Mouse (Mus musculus) limb, embryonic 11.5 days (tissue): Measurements from ENCODE around the gene Cks1b. TPM values are rescaled to one million over a fixed set of nuclear protein-coding genes. Genes with fewer than 3 reads are reported as not detected.

Experiments
- ATAC-seq: fragments of 200-750 bp; cut with Nextera tagmentation; 2 replicates; pipeline ENCODE4 v1.8.0; 2017; ENCODE audit warnings: low read depth; ENCODE audit not compliant: insufficient number of reproducible peaks, low FRiP score, low TSS enrichment
- DNase-seq: peaks from one replicate; pipeline ENCODE4 v3.0.0-alpha.2; 2015; ENCODE audit warnings: low spot score
- H3K27ac ChIP-seq: fragments of 300-500 bp; sonication (generic); replicated peaks from 2 replicates; pipeline ENCODE4 v1.5.1; 2014; ENCODE audit warnings: low read depth, mild to moderate bottlenecking, low read length
- H3K27me3 ChIP-seq: fragments of 300-500 bp; sonication (generic); 2 replicates; pipeline ENCODE4 v1.6.1; 2014; ENCODE audit warnings: mild to moderate bottlenecking, low read length, mixed read lengths; ENCODE audit not compliant: control insufficient read depth, insufficient read depth
- H3K36me3 ChIP-seq: fragments of 300-500 bp; sonication (generic); 2 replicates; pipeline ENCODE4 v1.6.1; 2014; ENCODE audit warnings: mild to moderate bottlenecking, low read length, moderate library complexity, mixed read lengths; ENCODE audit not compliant: control insufficient read depth, insufficient read depth
- H3K4me1 ChIP-seq: fragments of 300-500 bp; sonication (generic); 2 replicates; pipeline ENCODE4 v1.6.1; 2014; ENCODE audit warnings: low read length, mixed read lengths; ENCODE audit not compliant: control insufficient read depth, insufficient read depth
- H3K4me2 ChIP-seq: fragments of 300-500 bp; sonication (generic); 2 replicates; pipeline ENCODE4 v1.6.1; 2014; ENCODE audit warnings: low read depth, mild to moderate bottlenecking, moderate library complexity; ENCODE audit not compliant: severe bottlenecking
- H3K4me3 ChIP-seq: fragments of 300-500 bp; sonication (generic); 2 replicates; pipeline ENCODE4 v1.5.1; 2014; ENCODE audit warnings: low read depth, low read length
- H3K9ac ChIP-seq: fragments of 300-500 bp; sonication (generic); 2 replicates; pipeline ENCODE4 v1.6.1; 2014; ENCODE audit warnings: mild to moderate bottlenecking, low read length
- H3K9me3 ChIP-seq: fragments of 300-500 bp; sonication (generic); 2 replicates; pipeline ENCODE4 v1.6.1; 2016; ENCODE audit warnings: low read length; ENCODE audit not compliant: control insufficient read depth
- WGBS: fragments of 180-500 bp; shearing (Covaris S2); extraction: QIAGEN DNeasy Blood & Tissue Kit; methylation state at CpG from one replicate; pipeline ENCODE4 v1.1.7; 2014; 5-methylcytosine and 5-hydroxymethylcytosine counted together
- polyA plus RNA-seq: library from polyadenylated mRNA; unstranded; fragments of >200 nt; fragmentation: Nextera tagmentation; extraction: Ambion mirVana; gene quantifications from 2 replicates; pipeline ENCODE4 v1.2.1, GENCODE M21; 2014

Cks1b gene
- polyA plus RNA-seq = 774 and 797 TPM in 2 replicates

- peak within 1 kb of the TSS; percentile 61 for H3K9ac ChIP-seq
- H3K36me3 ChIP-seq = peaks cover 20% of the 10 kb centered on the region
- no peaks in the 10 kb centered on the region for H3K27me3 ChIP-seq
- peak within 1 kb of the TSS; percentile 92 for H3K27ac ChIP-seq
- peak within 1 kb of the TSS; percentile 90 for H3K4me2 ChIP-seq
- WGBS = under 1% methylated on average over 39 of the region's 39 CpGs
- H3K4me1 ChIP-seq = peaks cover 33% of the 10 kb centered on the region
- ATAC-seq = peak; percentile 92
- no peaks in the 10 kb centered on the region for H3K9me3 ChIP-seq
- peak; percentile 97 for DNase-seq
- peak within 1 kb of the TSS; percentile 70 for H3K4me3 ChIP-seq
Observed at GRCm38 (mm10) chr3:89418170-89418860, at the start of gene Cks1b, which contains the start of gene Shc1. Gene Cks1b (minus strand): TSS chr3:89418383. Gene Shc1 (plus strand): TSS chr3:89418443.

- Histone ChIP-seq H3K4me2 (peak overlapping the region; percentile 83), H3K36me3 (no peaks in the 10 kb centered on the region), H3K4me3 (peak overlapping the region; percentile 62), H3K4me1 (0 out of 2 replicates have a peak, but pooled peaks cover 10% of the 10 kb centered on the region), H3K27me3 (no peaks in the 10 kb centered on the region), H3K9ac (peak overlapping the region; percentile 77), H3K27ac (peak overlapping the region; percentile 63), H3K9me3 (no peaks in the 10 kb centered on the region)
- DNase-seq (peak; percentile 96), ATAC-seq (peak; percentile 77)
- 1% methylated on average over 33 of the region's 36 CpGs for WGBS
Observed at GRCm38 (mm10) chr3:89458965-89459807, 41.0 kb upstream of the Cks1b start.

- Histone ChIP-seq H3K4me2 (peak overlapping the region; percentile 83; the same call in 1 of the 2 replicates), H3K36me3 (no peaks in the 10 kb centered on the region), H3K27ac (no peak overlapping the region), H3K4me3 (peak overlapping the region; percentile 62), H3K9me3 (no peaks in the 10 kb centered on the region), H3K27me3 (no peaks in the 10 kb centered on the region), H3K9ac (no peak overlapping the region), H3K4me1 (0 out of 2 replicates have a peak, but pooled peaks cover 10% of the 10 kb centered on the region)
- DNase-seq (no peak), ATAC-seq (no peak)
- WGBS = 51% methylated on average over 13 of the region's 13 CpGs
Observed at GRCm38 (mm10) chr3:89458372-89458964, 40.3 kb upstream of the Cks1b start.

GRCm38 (mm10) chr3:89456726-89457665 lies 38.8 kb upstream of the Cks1b start:
- H3K9ac ChIP-seq = no peak overlapping the region
- DNase-seq = peak; percentile 92
- ATAC-seq = no peak; the same call in 1 of the 2 replicates

GRCm38 (mm10) chr3:89455786-89456285 lies 37.7 kb upstream of the Cks1b start:
- 38% methylated on average over 1 of the region's 1 CpGs for WGBS
- Histone ChIP-seq H3K36me3 (no peaks in the 10 kb centered on the region), H3K9ac (no peak overlapping the region), H3K4me2 (no peak overlapping the region), H3K9me3 (no peaks in the 10 kb centered on the region), H3K4me1 (0 out of 2 replicates have a peak, but pooled peaks cover 10% of the 10 kb centered on the region), H3K4me3 (no peak overlapping the region), H3K27me3 (no peaks in the 10 kb centered on the region), H3K27ac (no peak overlapping the region)
- ATAC-seq (no peak), DNase-seq (no peak)

More at GRCm38 (mm10) chr3:89456726-89457665, 38.8 kb upstream of the Cks1b start:
- 42% methylated on average over 10 of the region's 10 CpGs for WGBS
- no peaks in the 10 kb centered on the region for H3K27me3 ChIP-seq
- H3K4me2 ChIP-seq = no peak overlapping the region
- no peaks in the 10 kb centered on the region for H3K36me3 ChIP-seq
- no peak overlapping the region for H3K4me3 ChIP-seq
- no peak overlapping the region for H3K27ac ChIP-seq
- H3K4me1 ChIP-seq = 0 out of 2 replicates have a peak, but pooled peaks cover 10% of the 10 kb centered on the region
- H3K9me3 ChIP-seq = no peaks in the 10 kb centered on the region

- Histone ChIP-seq H3K27me3 (no peaks in the 10 kb centered on the region), H3K9ac (no peak within 1 kb of the TSS), H3K9me3 (no peaks in the 10 kb centered on the region), H3K4me1 (0 out of 2 replicates have a peak, but pooled peaks cover 7% of the 10 kb centered on the region), H3K36me3 (no peaks in the 10 kb centered on the region), H3K4me2 (no peak within 1 kb of the TSS), H3K27ac (no peak within 1 kb of the TSS), H3K4me3 (no peak within 1 kb of the TSS)
- DNase-seq (no peak), ATAC-seq (no peak)
- WGBS = 61% methylated on average over 10 of the region's 10 CpGs
Observed at GRCm38 (mm10) chr3:89454401-89455177, 36.4 kb upstream of the Cks1b start, which contains the start of gene Pmvk. Gene Pmvk (plus strand): TSS chr3:89454541.

GRCm38 (mm10) chr3:89451916-89452315 lies 33.7 kb upstream of the Cks1b start:
- 0 out of 2 replicates have a peak, but pooled peaks cover 2% of the 10 kb centered on the region for H3K4me1 ChIP-seq
- no peak overlapping the region for H3K9ac ChIP-seq
- ATAC-seq = no peak
- H3K4me3 ChIP-seq = no peak overlapping the region
- H3K4me2 ChIP-seq = no peak overlapping the region
- no peaks in the 10 kb centered on the region for H3K27me3 ChIP-seq
- H3K9me3 ChIP-seq = no peaks in the 10 kb centered on the region
- H3K36me3 ChIP-seq = no peaks in the 10 kb centered on the region
- no peak overlapping the region for H3K27ac ChIP-seq
- WGBS = 86% methylated on average over 1 of the region's 1 CpGs
- DNase-seq = no peak
